Mouse (Mus musculus): Measurements from ENCODE around the gene Kcnh5.

DNA sequence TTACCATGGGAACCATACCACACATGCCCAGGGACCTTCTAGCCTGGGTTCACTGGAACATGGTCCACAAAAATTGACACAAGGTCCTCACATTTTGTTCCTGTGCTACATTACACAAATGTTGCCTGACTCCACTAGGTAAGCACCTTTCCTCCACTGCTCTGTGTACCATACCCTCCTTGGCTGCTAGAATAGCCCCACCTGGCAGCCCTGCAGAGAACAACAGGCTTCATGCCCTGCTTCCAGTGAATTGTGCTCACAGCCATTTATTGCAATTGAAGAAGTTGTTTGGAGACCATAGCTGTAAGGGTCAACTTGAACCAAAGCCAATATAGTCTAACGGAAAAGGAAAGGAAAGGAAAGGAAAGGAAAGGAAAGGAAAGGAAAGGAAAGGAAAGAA is 37.3 kb downstream of the Kcnh5 start:
- no peak for TF ChIP-seq CTCF (IDR thresholded peaks at IDR 0.05; ENCODE audit: low read depth, low read length)
- TF ChIP-seq POLR2A (IDR thresholded peaks at IDR 0.05; ENCODE audit: extremely low read depth, insufficient read depth, low read length): no peak
